Mouse (Mus musculus): ENCODE results near the gene Prdm4.

Prdm4 gene

GRCm38 (mm10) chr10:85872479-85872773 lies 44.5 kb downstream of the Prdm4 start:
- in situ Hi-C loops (cut with MboI, MseI) = loop anchor here in 1 of 2 experiments (5.0 kb wide), 1 partner anchor 85 kb away; the partner anchor contains the start of gene Rtcb

GRCm38 (mm10) chr10:85871698-85872478 lies 45.1 kb downstream of the Prdm4 start:
- in situ Hi-C loops (cut with MboI, MseI) = loop anchor here in 1 of 2 experiments (5.0 kb wide), 1 partner anchor 85 kb away; the partner anchor contains the start of gene Rtcb

- in situ Hi-C loops (cut with MboI, MseI) = no loop called here
Measured at GRCm38 (mm10) chr10:85846105-85846862, 70.7 kb downstream of the Prdm4 start.

All from T-helper 17 cell (primary cell).